Mouse (Mus musculus) neural tube, embryonic 12.5 days (tissue): ENCODE results near the gene Cars2. TPM values are rescaled to one million over a fixed set of nuclear protein-coding genes. Genes with fewer than 3 reads are reported as not detected.
A peak's percentile ranks its signal among the peaks of the same experiment; 100 is the strongest.
"Not testable (repeated sequence)": the region's sequence is repeated elsewhere in the genome, so short reads cannot be mapped to it uniquely, and the experiment has no call there.

ENCODE experiments used
- ATAC-seq: fragments of 200-750 bp; cut with Nextera tagmentation; 2 replicates; pipeline ENCODE4 v1.8.0; 2017; ENCODE audit warnings: low read depth, mild to moderate bottlenecking, moderate TSS enrichment, moderate library complexity; ENCODE audit not compliant: low FRiP score
- H3K27ac ChIP-seq: fragments of 300-500 bp; sonication (generic); 2 replicates; pipeline ENCODE4 v1.5.1; 2016
- H3K27me3 ChIP-seq: fragments of 300-500 bp; sonication (generic); replicated peaks from 2 replicates; pipeline ENCODE4 v1.6.1; 2016; ENCODE audit warnings: mild to moderate bottlenecking
- H3K36me3 ChIP-seq: fragments of 300-500 bp; sonication (generic); 2 replicates; pipeline ENCODE4 v1.6.1; 2016; ENCODE audit warnings: mild to moderate bottlenecking
- H3K4me1 ChIP-seq: fragments of 300-500 bp; sonication (generic); 2 replicates; pipeline ENCODE4 v1.6.1; 2016
- H3K4me2 ChIP-seq: fragments of 300-500 bp; sonication (generic); replicated peaks from 2 replicates; pipeline ENCODE4 v1.6.1; 2016; ENCODE audit warnings: mild to moderate bottlenecking
- H3K4me3 ChIP-seq: fragments of 300-500 bp; sonication (generic); 2 replicates; pipeline ENCODE4 v1.5.1; 2016
- H3K9ac ChIP-seq: fragments of 300-500 bp; sonication (generic); 2 replicates; pipeline ENCODE4 v1.6.1; 2016; ENCODE audit warnings: mild to moderate bottlenecking
- H3K9me3 ChIP-seq: fragments of 300-500 bp; sonication (generic); 2 replicates; pipeline ENCODE4 v1.6.1; 2016; ENCODE audit warnings: mild to moderate bottlenecking
- WGBS: fragments of 180-500 bp; shearing (Covaris S2); methylation state at CpG from one replicate; pipeline ENCODE4 v1.1.7; 2016; 5-methylcytosine and 5-hydroxymethylcytosine counted together
- polyA plus RNA-seq: library from polyadenylated mRNA; unstranded; fragments of >200 nt; fragmentation: Nextera tagmentation; extraction: Ambion mirVana; gene quantifications from 2 replicates; pipeline ENCODE4 v1.2.1, GENCODE M21; 2016

Cars2 gene
- polyA plus RNA-seq, 1 experiment from 2014 or later = 22.7 TPM

DNA sequence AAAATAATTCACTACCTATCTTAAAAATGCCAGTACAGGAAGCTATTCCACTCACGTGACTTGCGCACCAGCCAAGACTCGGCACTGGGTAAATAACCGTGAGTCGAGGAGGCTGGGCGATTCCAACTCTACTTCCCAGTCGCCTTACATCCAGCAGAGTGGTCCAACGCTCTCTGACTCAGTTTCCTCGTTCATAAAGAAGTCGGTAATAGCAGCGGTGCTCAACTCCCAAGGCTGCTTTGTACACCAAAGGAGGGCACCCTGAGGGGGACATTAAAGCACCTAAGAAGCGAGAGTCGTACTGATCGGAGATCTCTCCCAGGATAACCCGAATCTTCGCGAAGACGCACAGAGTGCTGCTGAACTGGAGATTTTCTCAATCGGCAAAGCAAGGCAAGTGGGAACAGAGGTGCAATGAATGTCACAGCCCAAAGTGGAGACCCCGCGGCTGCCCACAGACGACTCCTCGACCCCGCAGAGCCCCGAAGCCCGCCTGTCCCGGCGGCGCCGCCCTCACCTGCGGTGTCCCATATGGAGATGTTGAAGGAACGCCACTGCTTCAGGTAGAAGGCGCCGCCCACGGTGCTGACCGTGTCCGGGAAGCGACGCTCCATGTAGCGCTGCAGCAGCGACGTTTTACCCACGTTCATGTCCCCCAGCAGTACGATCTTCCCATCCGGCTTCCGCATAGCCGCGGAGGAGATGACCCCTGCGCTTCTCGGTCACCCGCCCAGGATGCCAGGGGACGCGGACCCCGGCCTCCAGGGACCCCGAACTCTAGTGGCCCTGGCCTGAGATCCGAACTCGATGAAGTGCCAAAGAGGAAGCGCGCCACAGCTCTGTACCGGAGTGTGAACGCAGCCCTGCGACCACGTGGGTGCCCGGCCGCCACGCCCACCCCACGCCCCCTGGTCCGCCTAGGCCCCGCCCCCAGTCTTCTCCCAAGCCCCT lies 72.5 kb downstream of the Cars2 start, which contains the start of gene Rab20:
Rab20 (minus strand) TSS at position 900 of the 951 bp plus-strand sequence.
- no peaks in the 10 kb centered on the region for H3K9me3 ChIP-seq
- ATAC-seq = peak; percentile 84
- WGBS = under 1% methylated on average over 69 of the region's 69 CpGs
- no peak within 1 kb of the TSS for H3K27ac ChIP-seq
- H3K4me3 ChIP-seq = peak within 1 kb of the TSS; percentile 44
- no peaks in the 10 kb centered on the region for H3K36me3 ChIP-seq
- peak within 1 kb of the TSS; percentile 48 for H3K9ac ChIP-seq
- H3K4me2 ChIP-seq = peak within 1 kb of the TSS; percentile 94
- peaks cover 73% of the 10 kb centered on the region for H3K27me3 ChIP-seq
- peaks cover 21% of the 10 kb centered on the region for H3K4me1 ChIP-seq

DNA sequence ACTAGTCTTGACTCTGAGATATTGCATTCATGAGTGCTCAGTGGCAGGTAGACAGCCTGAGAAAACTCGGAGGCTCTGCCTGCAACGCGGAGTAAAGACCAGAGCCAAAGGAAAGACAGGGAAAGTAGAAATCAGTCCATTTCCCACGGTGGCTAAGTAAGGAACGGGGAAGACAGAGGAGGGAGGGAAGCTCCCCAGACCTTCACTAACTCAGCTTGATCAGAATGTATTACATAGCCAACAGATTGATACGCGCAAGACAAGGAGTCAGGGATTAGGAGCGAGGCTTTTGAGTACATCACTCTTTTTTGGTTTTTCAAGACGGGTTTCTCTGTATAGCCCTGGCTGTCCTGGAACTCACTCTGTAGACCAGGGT lies 73.4 kb downstream of the Cars2 start:
- Histone ChIP-seq H3K9me3 (no peaks in the 10 kb centered on the region), H3K27ac (no peak overlapping the region), H3K36me3 (no peaks in the 10 kb centered on the region), H3K27me3 (peaks cover 73% of the 10 kb centered on the region), H3K4me1 (peaks cover 23% of the 10 kb centered on the region), H3K9ac (no peak overlapping the region), H3K4me2 (peak overlapping the region; percentile 45), H3K4me3 (no peak overlapping the region)
- 4% methylated on average over 9 of the region's 9 CpGs for WGBS
- no peak for ATAC-seq

DNA sequence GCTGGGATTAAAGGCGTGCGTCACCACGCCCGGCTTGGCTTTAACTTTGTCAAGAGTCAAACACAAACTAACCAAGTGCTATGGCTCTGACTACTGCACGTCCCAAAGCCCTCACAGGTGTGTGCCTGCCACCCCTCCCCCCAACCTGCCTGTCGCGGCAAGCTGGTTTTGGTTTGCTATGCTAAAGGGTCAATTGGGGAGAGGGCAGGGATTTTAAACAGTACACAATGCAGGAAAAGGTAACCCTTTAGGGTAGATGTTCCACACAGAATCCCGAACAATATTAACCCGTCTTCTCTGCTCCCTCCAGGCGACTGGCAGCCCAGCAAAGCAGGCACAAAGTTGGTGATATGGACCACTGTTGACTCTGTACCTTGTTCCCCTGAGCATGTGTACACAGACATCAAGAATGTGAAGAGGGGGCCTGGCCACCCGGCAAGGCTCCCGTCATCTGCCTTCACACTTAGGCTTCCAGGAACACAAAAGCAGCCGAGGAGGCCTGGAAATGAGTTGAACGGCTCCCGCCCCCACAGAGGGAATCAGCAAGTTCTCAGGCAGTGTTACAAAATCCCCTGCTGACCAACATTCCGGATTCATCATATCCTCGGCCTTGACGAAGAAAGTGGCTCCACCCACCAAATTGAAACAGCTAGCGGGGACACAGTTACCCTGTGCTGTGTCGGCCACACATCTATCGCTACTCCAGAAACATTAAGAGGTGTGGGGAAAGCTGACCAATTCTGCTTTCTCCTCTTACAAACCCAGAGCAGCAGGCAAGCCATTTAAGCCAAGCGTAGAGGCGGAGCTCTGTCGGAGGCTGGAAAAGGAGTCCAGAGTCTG lies 74.0 kb downstream of the Cars2 start:
- Histone ChIP-seq H3K27me3 (peaks cover 73% of the 10 kb centered on the region), H3K9ac (no peak overlapping the region), H3K9me3 (no peaks in the 10 kb centered on the region), H3K27ac (no peak overlapping the region), H3K4me2 (peak overlapping the region; percentile 45), H3K4me3 (no peak overlapping the region), H3K4me1 (peaks cover 23% of the 10 kb centered on the region), H3K36me3 (no peaks in the 10 kb centered on the region)
- 5% methylated on average over 24 of the region's 24 CpGs for WGBS
- ATAC-seq = no peak

DNA sequence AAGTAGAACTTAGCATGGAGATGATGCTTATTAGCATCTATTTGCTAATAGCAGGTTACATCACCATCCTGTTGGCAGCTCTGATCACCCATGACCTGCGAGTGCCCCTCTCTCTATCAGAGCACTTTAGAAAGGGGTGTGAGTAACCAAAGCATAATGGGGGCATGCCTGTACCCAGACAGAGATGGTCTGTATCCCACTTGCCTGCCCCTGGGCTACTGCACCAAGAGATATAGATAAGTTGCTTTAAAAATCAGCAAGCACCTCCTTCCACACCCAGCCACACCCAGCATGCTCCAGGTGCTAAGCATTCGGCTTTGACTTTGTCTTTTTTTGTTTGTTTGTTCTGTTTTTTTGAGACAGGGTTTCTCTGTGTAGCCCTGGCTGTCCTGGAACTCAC lies 74.7 kb downstream of the Cars2 start:
- H3K4me2 ChIP-seq = no peak overlapping the region
- H3K4me1 ChIP-seq = peaks cover 23% of the 10 kb centered on the region
- no peak for ATAC-seq
- peaks cover 73% of the 10 kb centered on the region for H3K27me3 ChIP-seq
- H3K27ac ChIP-seq = no peak overlapping the region
- H3K36me3 ChIP-seq = no peaks in the 10 kb centered on the region
- 16% methylated on average over 2 of the region's 2 CpGs for WGBS
- H3K9me3 ChIP-seq = no peaks in the 10 kb centered on the region
- no peak overlapping the region for H3K9ac ChIP-seq
- H3K4me3 ChIP-seq = no peak overlapping the region

DNA sequence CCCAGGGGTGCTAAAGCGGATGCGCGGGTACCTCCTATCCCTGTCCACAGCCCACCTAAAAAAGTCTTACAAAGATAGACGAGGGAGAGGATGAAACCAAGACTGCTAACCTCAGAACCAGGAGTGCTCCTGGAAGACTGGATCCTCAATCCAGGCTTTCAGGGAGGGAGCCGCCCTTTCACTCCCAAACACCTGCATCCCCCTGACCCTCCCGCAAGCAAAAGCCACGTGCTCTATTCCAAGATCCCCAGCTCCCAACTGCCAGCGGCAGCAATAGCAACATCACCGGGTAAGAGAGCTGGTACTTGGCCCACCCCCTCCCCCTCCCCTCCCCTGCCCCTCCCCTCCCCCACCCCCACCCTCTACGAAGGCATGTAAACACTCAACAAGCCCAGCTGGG lies 75.2 kb downstream of the Cars2 start:
- no peak overlapping the region for H3K4me3 ChIP-seq
- 6% methylated on average over 9 of the region's 10 CpGs for WGBS
- no peaks in the 10 kb centered on the region for H3K9me3 ChIP-seq
- no peak overlapping the region for H3K9ac ChIP-seq
- no peak for ATAC-seq
- no peak overlapping the region for H3K4me2 ChIP-seq
- peaks cover 69% of the 10 kb centered on the region for H3K27me3 ChIP-seq
- H3K27ac ChIP-seq = no peak overlapping the region
- H3K4me1 ChIP-seq = peaks cover 23% of the 10 kb centered on the region
- H3K36me3 ChIP-seq = no peaks in the 10 kb centered on the region

DNA sequence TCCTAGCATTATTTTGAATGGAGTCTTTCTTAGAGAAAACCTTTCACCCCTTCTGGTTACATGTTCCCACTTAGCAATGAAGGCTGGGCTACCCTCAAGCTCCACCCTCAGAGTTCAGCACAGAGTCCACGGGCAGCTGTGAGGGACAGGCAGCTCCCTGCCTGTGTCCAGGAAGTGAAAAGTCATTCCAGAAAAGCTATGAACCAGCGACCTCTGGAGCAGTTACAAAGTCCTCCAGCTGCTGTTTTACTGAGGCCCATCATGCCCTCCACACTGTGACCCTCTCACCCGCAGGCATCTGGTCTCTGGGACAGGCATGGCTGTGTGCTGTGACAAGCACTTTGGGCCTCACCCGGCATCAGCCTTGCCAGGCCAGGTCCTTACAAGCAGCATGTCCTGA lies 77.5 kb downstream of the Cars2 start:
- Histone ChIP-seq H3K36me3 (no peaks in the 10 kb centered on the region), H3K9me3 (no peaks in the 10 kb centered on the region), H3K4me2 (no peak overlapping the region), H3K27ac (no peak overlapping the region), H3K9ac (no peak overlapping the region), H3K4me3 (no peak overlapping the region), H3K27me3 (peaks cover 46% of the 10 kb centered on the region), H3K4me1 (peaks cover 17% of the 10 kb centered on the region)
- ATAC-seq = no peak
- WGBS = 26% methylated on average over 4 of the region's 4 CpGs

DNA sequence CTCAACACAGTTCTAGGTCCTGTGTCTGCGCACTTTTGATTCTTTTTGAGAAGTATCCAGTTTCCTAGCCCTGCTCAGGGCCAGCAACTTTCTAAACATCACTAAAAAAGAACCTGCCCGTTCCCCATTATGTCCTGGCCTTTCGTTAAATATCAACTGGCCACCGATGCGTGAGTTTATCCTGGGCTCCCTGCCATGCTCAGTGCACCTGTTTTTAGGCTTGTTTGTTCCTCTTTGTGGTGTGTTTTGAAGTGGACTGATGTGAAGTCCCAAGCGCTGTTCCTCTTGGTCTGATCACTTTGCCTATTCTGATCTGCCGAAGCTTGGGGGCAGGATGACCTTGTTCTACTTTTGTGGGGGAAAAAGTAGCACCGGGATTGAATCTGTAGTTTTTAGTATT lies 79.3 kb downstream of the Cars2 start:
- peaks cover 7% of the 10 kb centered on the region; the same call in 1 of the 2 replicates for H3K9me3 ChIP-seq
- no peak overlapping the region for H3K27ac ChIP-seq
- no peaks in the 10 kb centered on the region for H3K36me3 ChIP-seq
- 0 out of 2 replicates have a peak, but pooled peaks cover 3% of the 10 kb centered on the region for H3K4me1 ChIP-seq
- H3K4me3 ChIP-seq = no peak overlapping the region
- peaks cover 28% of the 10 kb centered on the region for H3K27me3 ChIP-seq
- ATAC-seq = no peak
- no peak overlapping the region for H3K4me2 ChIP-seq
- WGBS = 55% methylated on average over 8 of the region's 8 CpGs
- no peak overlapping the region for H3K9ac ChIP-seq

DNA sequence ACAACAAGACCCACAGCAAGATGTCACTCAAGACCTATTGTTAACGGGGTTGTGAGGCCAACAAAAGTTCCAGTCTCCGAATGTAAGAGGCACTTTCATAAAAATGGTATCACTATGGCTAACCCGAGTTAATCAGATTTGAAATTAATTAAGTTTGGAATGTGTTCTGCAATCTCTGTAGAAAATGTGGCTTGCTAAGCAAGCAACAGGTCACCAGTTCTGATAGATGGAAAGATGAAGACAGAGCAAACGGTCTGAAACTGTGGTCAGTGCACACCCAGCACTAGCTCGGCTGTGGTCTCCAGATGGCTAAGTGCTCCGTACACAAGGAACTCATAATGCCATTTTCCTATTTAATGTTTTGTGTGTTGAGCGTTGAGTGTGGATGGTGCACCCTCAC lies 79.9 kb downstream of the Cars2 start:
- Histone ChIP-seq H3K4me3 (no peak overlapping the region), H3K9ac (no peak overlapping the region), H3K27ac (no peak overlapping the region), H3K4me2 (no peak overlapping the region), H3K4me1 (0 out of 2 replicates have a peak, but pooled peaks cover 3% of the 10 kb centered on the region), H3K27me3 (peaks cover 22% of the 10 kb centered on the region), H3K9me3 (peaks cover 7% of the 10 kb centered on the region; the same call in 1 of the 2 replicates), H3K36me3 (no peaks in the 10 kb centered on the region)
- 83% methylated on average over 7 of the region's 7 CpGs for WGBS
- ATAC-seq = no peak

DNA sequence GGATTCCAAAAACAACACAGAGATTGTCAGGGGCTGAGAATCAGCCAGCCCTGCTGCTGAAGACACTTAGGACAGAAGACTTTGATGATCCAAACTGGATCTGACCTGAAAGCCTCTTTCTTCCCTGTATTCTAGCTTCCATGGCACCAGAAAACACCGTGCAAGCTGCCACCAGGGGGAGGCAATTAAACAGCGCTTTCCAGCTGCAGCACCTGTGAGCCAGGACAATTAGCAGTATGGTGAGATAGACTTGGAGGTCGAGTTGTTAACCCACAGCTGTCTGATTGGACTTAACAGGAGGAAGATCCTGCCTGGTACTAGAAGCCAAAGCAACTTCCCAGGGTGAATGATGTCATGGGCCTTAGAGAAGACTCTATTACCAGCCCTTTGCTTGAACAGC lies 81.5 kb downstream of the Cars2 start:
- no peak overlapping the region for H3K4me2 ChIP-seq
- no peaks in the 10 kb centered on the region for H3K36me3 ChIP-seq
- no peak overlapping the region for H3K27ac ChIP-seq
- peaks cover 7% of the 10 kb centered on the region; the same call in 1 of the 2 replicates for H3K9me3 ChIP-seq
- no peak for ATAC-seq
- 0 out of 2 replicates have a peak, but pooled peaks cover 3% of the 10 kb centered on the region for H3K4me1 ChIP-seq
- H3K9ac ChIP-seq = no peak overlapping the region
- 4% methylated on average over 3 of the region's 3 CpGs for WGBS
- H3K27me3 ChIP-seq = peaks cover 7% of the 10 kb centered on the region
- no peak overlapping the region for H3K4me3 ChIP-seq

DNA sequence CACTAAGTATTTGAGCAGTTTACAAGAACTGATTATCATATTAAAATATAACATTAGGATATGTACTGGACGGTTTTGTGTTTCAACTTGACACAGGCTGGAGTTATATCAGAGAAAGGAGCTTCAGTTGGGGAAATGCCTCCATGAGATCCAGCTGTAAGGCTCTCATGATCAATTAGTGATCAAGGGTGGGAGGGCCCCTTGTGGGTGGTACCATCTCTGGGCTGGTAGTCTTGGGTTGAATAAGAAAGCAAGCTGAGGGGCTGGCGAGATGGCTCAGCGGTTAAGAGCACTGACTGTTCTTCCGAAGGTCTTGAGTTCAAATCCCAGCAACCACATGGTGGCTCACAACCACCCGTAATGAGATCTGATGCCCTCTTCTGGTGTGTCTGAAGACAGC lies 84.1 kb downstream of the Cars2 start:
- H3K4me2 ChIP-seq, H3K36me3 ChIP-seq, H3K4me3 ChIP-seq, H3K9me3 ChIP-seq, ATAC-seq, H3K4me1 ChIP-seq, H3K27me3 ChIP-seq, H3K9ac ChIP-seq, H3K27ac ChIP-seq: not testable (repeated sequence)
- WGBS = 89% methylated on average over 5 of the region's 5 CpGs

DNA sequence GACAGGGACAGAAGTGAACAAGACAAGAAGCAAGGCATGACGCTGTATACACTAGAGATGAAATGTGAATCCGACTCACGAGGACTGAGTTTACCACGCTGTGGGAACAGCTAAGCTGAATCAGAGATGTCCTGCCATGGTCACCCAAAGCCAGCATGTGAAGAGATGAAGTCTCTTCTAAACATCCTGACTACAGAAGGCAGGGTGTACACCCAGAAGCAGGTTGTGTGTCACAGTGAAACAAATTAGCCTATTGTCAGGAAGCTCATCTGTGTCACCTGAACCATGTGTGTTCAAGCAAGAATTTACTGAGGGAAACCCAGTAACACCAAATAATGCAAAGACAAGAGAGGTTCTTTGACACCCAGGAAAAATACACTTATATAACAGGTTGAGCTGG lies 85.0 kb downstream of the Cars2 start:
- no peaks in the 10 kb centered on the region for H3K36me3 ChIP-seq
- no peak overlapping the region for H3K27ac ChIP-seq
- 94% methylated on average over 4 of the region's 4 CpGs for WGBS
- H3K27me3 ChIP-seq = no peaks in the 10 kb centered on the region
- H3K4me3 ChIP-seq = no peak overlapping the region
- peaks cover 7% of the 10 kb centered on the region; the same call in 1 of the 2 replicates for H3K9me3 ChIP-seq
- no peak for ATAC-seq
- H3K9ac ChIP-seq = no peak overlapping the region
- H3K4me1 ChIP-seq = peaks cover 3% of the 10 kb centered on the region; the same call in 1 of the 2 replicates
- no peak overlapping the region for H3K4me2 ChIP-seq

DNA sequence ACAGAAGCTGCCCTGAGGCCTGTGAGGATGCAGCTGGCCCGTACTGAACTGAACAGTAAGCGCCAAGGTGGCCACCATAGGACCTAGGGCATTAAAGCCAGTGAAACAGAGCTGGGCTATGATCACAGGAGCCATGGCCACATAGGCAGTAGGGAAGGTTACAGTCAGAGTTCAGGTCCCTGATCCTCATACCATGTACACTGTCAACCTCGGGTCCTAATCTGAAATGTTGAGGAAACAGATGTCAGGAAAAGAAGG lies 85.9 kb downstream of the Cars2 start:
- H3K4me2 ChIP-seq = no peak overlapping the region
- H3K36me3 ChIP-seq = no peaks in the 10 kb centered on the region
- peaks cover 7% of the 10 kb centered on the region; the same call in 1 of the 2 replicates for H3K9me3 ChIP-seq
- H3K27me3 ChIP-seq = no peaks in the 10 kb centered on the region
- no peak overlapping the region for H3K9ac ChIP-seq
- H3K4me3 ChIP-seq = no peak overlapping the region
- H3K4me1 ChIP-seq = peaks cover 3% of the 10 kb centered on the region; the same call in 1 of the 2 replicates
- 85% methylated on average over 3 of the region's 3 CpGs for WGBS
- H3K27ac ChIP-seq = no peak overlapping the region
- no peak for ATAC-seq
